Mouse (Mus musculus): Measurements from ENCODE around the gene Armc9. TPM values are rescaled to one million over a fixed set of nuclear protein-coding genes. Genes with fewer than 3 reads are reported as not detected.

Gene Armc9
- total and polyA plus RNA-seq, 3 experiments, result 7.2 to 12.0 TPM; not detected in 1

DNA sequence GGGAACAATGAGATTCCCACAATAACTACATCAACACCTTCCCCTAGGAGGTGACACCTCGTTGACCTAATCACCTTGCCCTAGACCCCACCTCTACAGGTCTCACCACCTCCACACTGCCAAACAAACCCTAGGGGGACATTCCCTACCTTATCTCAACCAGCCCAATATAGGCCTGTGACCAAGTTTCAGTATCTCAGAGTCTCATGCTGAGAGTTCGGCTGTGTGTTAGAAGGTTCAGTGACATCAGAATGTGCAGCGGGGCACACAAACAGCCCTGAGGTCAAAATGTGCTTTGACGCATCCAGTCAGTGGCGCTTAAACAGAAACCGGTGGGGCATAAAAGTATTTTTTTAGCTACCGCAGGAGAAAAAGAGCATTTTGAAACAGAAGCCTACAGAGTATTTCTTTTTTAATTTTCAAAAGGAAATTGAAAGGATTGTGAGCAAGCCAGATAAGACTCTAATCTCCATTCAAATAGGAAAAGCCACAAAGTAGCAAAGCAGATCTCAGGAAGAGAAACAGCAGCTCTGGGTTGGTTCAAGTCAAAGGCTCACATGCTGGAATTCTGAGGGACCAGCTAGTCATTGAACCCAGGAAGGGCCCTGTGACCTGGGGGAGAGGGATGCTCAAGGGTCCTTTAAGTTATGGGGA lies 103.7 kb downstream of the Armc9 start (continued):
- TF ChIP-seq UBTF (IDR thresholded peaks at IDR 0.05; ENCODE audit: borderline replicate concordance, insufficient read depth, low read depth, low read length) (0 out of 2 replicates have a peak, but pooled peaks have one; percentile 39), USF1 (IDR thresholded peaks at IDR 0.05; ENCODE audit: low read depth, low read length) (no peak), RAD21 (IDR thresholded peaks at IDR 0.05; ENCODE audit: low read depth, low read length) (no peak), MAX (IDR thresholded peaks at IDR 0.05; ENCODE audit: low read length) (no peak), ZNF384 (IDR thresholded peaks at IDR 0.05; ENCODE audit: low read depth, low read length) (no peak)

DNA sequence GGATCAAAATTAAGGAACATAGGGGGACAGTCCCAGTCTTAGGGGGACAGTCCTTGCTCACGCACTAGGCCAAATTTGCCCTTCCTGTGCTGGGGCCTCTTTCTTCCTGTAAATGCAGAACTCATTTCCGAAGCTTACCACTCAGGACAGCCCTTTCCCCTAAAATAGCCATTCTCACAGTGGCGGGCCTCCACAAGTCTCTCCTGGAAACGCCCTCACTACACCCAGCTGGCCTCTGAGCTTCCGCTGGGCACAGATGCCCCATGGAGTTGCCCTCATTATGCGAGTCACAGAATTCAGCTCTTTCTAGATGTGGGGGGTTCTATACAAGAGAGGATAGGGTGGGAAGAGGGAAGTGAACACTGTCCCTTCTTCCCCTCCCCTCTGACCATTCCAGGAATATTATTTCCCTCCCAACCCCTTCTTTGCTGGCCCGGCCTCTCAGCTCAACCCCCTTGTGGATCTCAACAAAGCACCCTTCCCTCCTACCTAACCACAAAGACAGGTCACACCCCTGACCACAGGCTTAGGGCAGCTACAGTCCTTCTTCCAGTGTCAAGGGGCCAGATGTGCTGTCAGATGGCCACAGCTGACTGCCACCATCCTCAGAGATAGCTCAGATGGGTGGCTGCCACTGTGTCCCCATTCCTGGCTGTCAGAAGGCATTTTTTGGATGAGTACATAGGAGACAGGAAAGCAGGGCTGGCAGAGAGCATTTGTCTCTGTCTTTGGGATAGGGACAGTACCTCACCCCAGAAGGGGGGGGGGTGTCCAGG lies 109.2 kb downstream of the Armc9 start:
- TF ChIP-seq MYC (IDR thresholded peaks at IDR 0.05; ENCODE audit: low read depth, low read length), result no peak
- no peak for TF ChIP-seq HCFC1 (IDR thresholded peaks at IDR 0.05; ENCODE audit: low read depth, low read length)
- no peak for TF ChIP-seq E2F4 (IDR thresholded peaks at IDR 0.05; ENCODE audit: borderline replicate concordance, low read depth, low read length)
- no peak for TF ChIP-seq NELFE (IDR thresholded peaks at IDR 0.05; ENCODE audit: low read depth, low read length)
- no peak for TF ChIP-seq ETS1 (IDR thresholded peaks at IDR 0.05; ENCODE audit: low read depth, low read length)
- TF ChIP-seq BHLHE40 (IDR thresholded peaks at IDR 0.05; ENCODE audit: borderline replicate concordance, low read depth, low read length), result no peak
- no peak for TF ChIP-seq MAX (IDR thresholded peaks at IDR 0.05; ENCODE audit: low read length)
- no peak for TF ChIP-seq POLR2A (IDR thresholded peaks at IDR 0.05; ENCODE audit: control insufficient read depth in 1 of 2, insufficient read depth in 1 of 2, low read depth in 1 of 2, low read length in 2 of 2, poor library complexity in 1 of 2)
- TF ChIP-seq EP300 (IDR thresholded peaks at IDR 0.05; ENCODE audit: low read depth in 1 of 2, low read length in 2 of 2), result no peak
- TF ChIP-seq POLR2AphosphoS2 (IDR thresholded peaks at IDR 0.05; ENCODE audit: low read length), result no peak
- TF ChIP-seq SMC3 (IDR thresholded peaks at IDR 0.05; ENCODE audit: low read depth, low read length), result no peak
- TF ChIP-seq ELF1 (IDR thresholded peaks at IDR 0.05; ENCODE audit: low read depth, low read length), result no peak
- no peak for TF ChIP-seq TBP (IDR thresholded peaks at IDR 0.05; ENCODE audit: low read depth, low read length)
- TF ChIP-seq MEF2A (IDR thresholded peaks at IDR 0.05; ENCODE audit: extremely low read depth, insufficient replicate concordance, low read depth, low read length, poor library complexity, severe bottlenecking), result no peak
- no peak for TF ChIP-seq MYB (IDR thresholded peaks at IDR 0.05; ENCODE audit: low read depth, low read length)
- TF ChIP-seq MAFK (IDR thresholded peaks at IDR 0.05; ENCODE audit: borderline replicate concordance, low read depth, low read length), result no peak
- no peak for TF ChIP-seq POLR2AphosphoS5 (IDR thresholded peaks at IDR 0.05; ENCODE audit: borderline replicate concordance, low read depth, low read length)
- TF ChIP-seq MAZ (IDR thresholded peaks at IDR 0.05; ENCODE audit: low read depth, low read length), result no peak
- H3K9ac ChIP-seq (ENCODE audit: control insufficient read depth, low read depth, low read length, poor library complexity, severe bottlenecking), result no peak overlapping the region
- no peaks in the 10 kb centered on the region for H3K9me3 ChIP-seq (replicated peaks; ENCODE audit: insufficient read depth, low read length)
- H3K27ac ChIP-seq (ENCODE audit: control insufficient read depth, low read depth, low read length), result no peak overlapping the region
- H3K4me3 ChIP-seq (ENCODE audit: control insufficient read depth in 1 of 2, insufficient read depth in 1 of 2, low read depth in 2 of 2, low read length in 2 of 2), result no peak overlapping the region
- H3K4me1 ChIP-seq (ENCODE audit: control insufficient read depth in 1 of 2, insufficient read depth in 2 of 2, low read length in 2 of 2), result peaks cover 0 to 12% of the 10 kb centered on the region in 2 experiments; a peak in 3 of 4 replicates
- peaks cover 0 to 5% of the 10 kb centered on the region in 2 experiments; a peak in 2 of 4 replicates for H3K36me3 ChIP-seq (ENCODE audit: control insufficient read depth in 1 of 2, insufficient read depth in 2 of 2, low read length in 2 of 2)
- no peak for DNase-seq (ENCODE audit: low read depth, low spot score)
- no peaks in the 10 kb centered on the region for H3K27me3 ChIP-seq (ENCODE audit: control insufficient read depth in 1 of 2, insufficient read depth in 2 of 2, low read length in 2 of 2)
- no peaks in the 10 kb centered on the region for H3K79me2 ChIP-seq (ENCODE audit: control insufficient read depth, insufficient read depth, low read length, poor library complexity)
